Mouse (Mus musculus) megakaryocyte, embryonic 14.5 days (primary cell): ENCODE data around the gene Gm49342.

Experiments
- FLI1 ChIP-seq: IDR thresholded peaks from 2 replicates; pipeline ENCODE4 v1.6.1; 2012; ENCODE audit warnings: low read length, inconsistent platforms, mixed read lengths
- GATA1 ChIP-seq: IDR thresholded peaks from 3 replicates; pipeline ENCODE4 v1.6.1; 2012; ENCODE audit warnings: mixed read lengths, low read length, inconsistent platforms, borderline replicate concordance

DNA sequence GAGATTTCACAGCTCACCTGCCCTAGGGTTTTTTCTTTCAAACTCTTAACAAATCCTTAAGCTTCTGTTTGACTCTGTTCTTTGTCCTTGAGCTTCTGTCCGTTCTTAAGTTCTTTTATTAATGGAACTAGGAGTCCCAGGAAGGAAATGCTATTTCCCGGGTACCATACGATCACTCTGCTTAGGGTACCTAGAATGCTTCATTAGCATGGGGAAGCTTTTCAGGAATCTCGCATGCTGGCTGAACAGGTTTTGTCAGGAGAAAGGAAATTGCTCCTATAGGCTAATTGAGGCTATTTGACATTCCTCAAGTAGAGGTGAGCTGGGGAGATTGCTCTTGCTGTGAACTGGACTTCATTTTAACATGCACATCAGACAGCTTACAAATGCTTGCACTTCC, 29.4 kb downstream of the Gm49342 start:
- TF ChIP-seq GATA1 (no peak), FLI1 (no peak)
